Mouse (Mus musculus): ENCODE results near the gene Thada.
"Not testable (repeated sequence)": the region's sequence is repeated elsewhere in the genome, so short reads cannot be mapped to it uniquely, and the experiment has no call there.

Thada gene

GRCm38 (mm10) chr17:84262325-84262979 is 203.6 kb downstream of the Thada start:
- DNase-seq (ENCODE audit: low read depth, low spot score): no peak

GRCm38 (mm10) chr17:84261010-84261409 is 205.0 kb downstream of the Thada start:
- no peak for DNase-seq (ENCODE audit: low read depth, low spot score)

- DNase-seq (ENCODE audit: low read depth, low spot score): no peak
Observed at GRCm38 (mm10) chr17:84260226-84260625, 205.8 kb downstream of the Thada start.

GRCm38 (mm10) chr17:84258638-84259261 is 207.3 kb downstream of the Thada start:
- DNase-seq (ENCODE audit: low read depth, low spot score): peak; percentile 57

GRCm38 (mm10) chr17:84257927-84258532 is 208.0 kb downstream of the Thada start:
- DNase-seq (ENCODE audit: low read depth, low spot score): no peak

GRCm38 (mm10) chr17:84256278-84256819 is 209.7 kb downstream of the Thada start:
- DNase-seq (ENCODE audit: low read depth, low spot score): no peak

GRCm38 (mm10) chr17:84255841-84256240 is 210.2 kb downstream of the Thada start:
- DNase-seq (ENCODE audit: low read depth, low spot score): no peak

GRCm38 (mm10) chr17:84251426-84251825 is 214.6 kb downstream of the Thada start:
- DNase-seq (ENCODE audit: low read depth, low spot score): peak; percentile 48

- no peak for DNase-seq (ENCODE audit: low read depth, low spot score)
Observed at GRCm38 (mm10) chr17:84244182-84244920, 221.7 kb downstream of the Thada start.

- no peak for DNase-seq (ENCODE audit: low read depth, low spot score)
Observed at GRCm38 (mm10) chr17:84243759-84244158, 222.2 kb downstream of the Thada start.

GRCm38 (mm10) chr17:84241308-84241957 is 224.6 kb downstream of the Thada start:
- no peak for DNase-seq (ENCODE audit: low read depth, low spot score)

GRCm38 (mm10) chr17:84239679-84240292 is 226.2 kb downstream of the Thada start:
- no peak for DNase-seq (ENCODE audit: low read depth, low spot score)

GRCm38 (mm10) chr17:84238174-84238573 is 227.8 kb downstream of the Thada start:
- DNase-seq (ENCODE audit: low read depth, low spot score): no peak

- no peak for DNase-seq (ENCODE audit: low read depth, low spot score)
Observed at GRCm38 (mm10) chr17:84236781-84237557, 229.0 kb downstream of the Thada start.

GRCm38 (mm10) chr17:84235399-84235928 is 230.5 kb downstream of the Thada start:
- DNase-seq (ENCODE audit: low read depth, low spot score): peak; percentile 12

- DNase-seq (ENCODE audit: low read depth, low spot score): not testable (repeated sequence)
Observed at GRCm38 (mm10) chr17:84234785-84235184, 231.2 kb downstream of the Thada start.

- no peak for DNase-seq (ENCODE audit: low read depth, low spot score)
Observed at GRCm38 (mm10) chr17:84233758-84234157, 232.2 kb downstream of the Thada start.

- DNase-seq (ENCODE audit: low read depth, low spot score): no peak
Observed at GRCm38 (mm10) chr17:84231361-84231760, 234.6 kb downstream of the Thada start.

GRCm38 (mm10) chr17:84228223-84228622 is 237.8 kb downstream of the Thada start:
- no peak for DNase-seq (ENCODE audit: low read depth, low spot score)

- DNase-seq (ENCODE audit: low read depth, low spot score): no peak
Observed at GRCm38 (mm10) chr17:84226681-84227080, 239.3 kb downstream of the Thada start.

Measured in 3T3-L1 (cell line).